Comparison of ENCODE assay signal across 12 mouse cellular contexts in the genomic region with DNA sequence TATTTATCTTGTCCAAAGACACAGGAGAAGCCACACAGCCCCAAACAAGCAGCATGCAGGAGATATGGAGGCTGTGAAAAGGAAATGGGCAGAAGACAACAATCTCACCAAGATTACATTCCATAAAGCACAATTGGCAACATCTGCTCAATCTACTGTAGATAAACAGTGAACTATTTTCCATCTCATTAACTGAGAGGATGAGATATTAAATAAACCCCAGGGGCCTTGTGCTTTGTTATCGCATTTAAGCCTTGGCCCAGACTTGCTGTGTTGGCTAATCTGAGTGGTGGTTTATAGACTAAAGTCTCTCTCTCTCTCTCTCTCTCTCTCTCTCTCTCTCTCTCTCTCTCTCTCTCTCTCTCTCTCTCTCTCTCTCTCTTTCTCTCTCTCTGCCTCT.
"Had no signal": no experiment of that assay in that cellular context is flagged by ENCODE, and none has a peak within 500 bp of the region (broad histone marks: within the 10 kb centered on the region; RNA-seq: fewer than 3 reads in every experiment).

No protein-coding gene starts in this region.

- H3K27ac ChIP-seq: kidney, embryonic 15.5 days; limb, embryonic 13.5 days; liver, embryonic 14.5 days had no signal

- H3K36me3 ChIP-seq: kidney, embryonic 15.5 days; limb, embryonic 13.5 days had no signal

- ATAC-seq: intestine, embryonic 16.5 days; midbrain, embryonic 16.5 days had no signal

- H3K4me1 ChIP-seq: kidney, embryonic 15.5 days; limb, embryonic 13.5 days had no signal

- DNase-seq: kidney, adult 2 months; kidney, postnatal 14 days; layer of hippocampus, postnatal 36 days; left cerebral cortex, postnatal 4 days; lung, adult 18-20 months; right cerebral cortex, postnatal 14 days; thymus, postnatal 36 days had no signal

- H3K9ac ChIP-seq: kidney, embryonic 15.5 days; limb, embryonic 13.5 days; liver, embryonic 14.5 days had no signal

- H3K27me3 ChIP-seq: kidney, embryonic 15.5 days; limb, embryonic 13.5 days had no signal

- H3K4me3 ChIP-seq: kidney, embryonic 15.5 days; limb, embryonic 13.5 days had no signal

- H3K4me2 ChIP-seq: kidney, embryonic 15.5 days; limb, embryonic 13.5 days had no signal

- H3K9me3 ChIP-seq: kidney, embryonic 15.5 days; limb, embryonic 13.5 days had no signal
